Mouse (Mus musculus) E14TG2a.4 (cell line): ENCODE results near the gene Gm5089.

Source experiments
- CTCF ChIP-seq: conservative IDR thresholded peaks from 2 replicates; pipeline ENCODE4 v1.5.1; 2014; ENCODE audit warnings: low read length
- NANOG ChIP-seq: IDR thresholded peaks from 2 replicates; pipeline ENCODE4 v1.6.1; 2014; ENCODE audit warnings: borderline replicate concordance, low read length, mixed read lengths
- POU5F1 ChIP-seq: IDR thresholded peaks from 2 replicates; pipeline ENCODE4 v1.6.1; 2014; ENCODE audit warnings: low read length, borderline replicate concordance

- TF ChIP-seq CTCF (no peak), NANOG (no peak), POU5F1 (no peak)
These were observed 28.7 kb upstream of the Gm5089 start for GRCm38 (mm10) chr14:122479461-122480109.
